Mouse (Mus musculus) adrenal gland (tissue): ENCODE results near the gene Cacnb2.

Source experiments
- intact Hi-C: fragments of 180-260 bp; cut with DNase I; formaldehyde crosslinking; loops from one replicate; pipeline ENCODE4 v1.15.1; 2025

Cacnb2 gene

GRCm38 (mm10) chr2:14770635-14771034 is 167.7 kb downstream of the Cacnb2 start:
- intact Hi-C loops, result no loop called here

DNA sequence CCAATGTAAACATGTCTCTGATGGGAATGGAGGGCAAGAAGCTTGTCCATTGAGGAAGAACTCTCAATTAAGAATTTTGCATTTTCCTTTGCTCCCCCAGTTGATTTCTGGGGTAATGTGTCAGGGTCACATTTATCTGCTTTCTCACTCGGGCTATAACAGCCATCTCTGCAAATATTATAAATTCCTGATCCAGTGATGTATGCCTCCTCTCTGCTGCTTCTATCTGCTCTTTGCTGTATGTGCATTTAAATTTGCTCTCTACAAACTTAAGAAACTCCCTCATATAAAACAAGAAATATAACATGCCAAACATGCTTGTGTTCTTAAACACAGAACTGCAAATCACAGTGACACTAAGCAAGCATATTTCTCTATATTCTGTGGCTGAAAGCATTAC is 171.5 kb downstream of the Cacnb2 start:
- intact Hi-C loops, result no loop called here

- intact Hi-C loops, result no loop called here
Measured at GRCm38 (mm10) chr2:14774857-14775495, 172.1 kb downstream of the Cacnb2 start.

DNA sequence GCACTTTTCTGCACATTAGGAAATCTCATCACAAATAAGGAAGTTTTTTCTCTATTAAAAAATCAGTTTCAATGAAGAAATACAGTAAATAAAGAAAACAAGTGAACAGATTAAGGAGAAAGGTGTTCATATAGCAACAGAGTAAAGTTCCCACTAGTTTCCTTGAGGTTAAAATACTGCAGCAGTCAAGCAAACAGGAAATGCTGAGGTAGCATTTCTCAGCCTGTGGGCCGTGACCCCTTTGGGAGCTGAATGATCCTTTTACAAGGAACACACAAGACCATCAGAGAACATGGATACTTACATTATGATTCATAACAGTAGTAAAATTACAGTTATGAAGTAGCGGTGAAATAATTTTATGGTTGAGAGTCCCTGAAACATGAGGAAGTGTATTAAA is 185.1 kb downstream of the Cacnb2 start:
- intact Hi-C loops, result no loop called here

DNA sequence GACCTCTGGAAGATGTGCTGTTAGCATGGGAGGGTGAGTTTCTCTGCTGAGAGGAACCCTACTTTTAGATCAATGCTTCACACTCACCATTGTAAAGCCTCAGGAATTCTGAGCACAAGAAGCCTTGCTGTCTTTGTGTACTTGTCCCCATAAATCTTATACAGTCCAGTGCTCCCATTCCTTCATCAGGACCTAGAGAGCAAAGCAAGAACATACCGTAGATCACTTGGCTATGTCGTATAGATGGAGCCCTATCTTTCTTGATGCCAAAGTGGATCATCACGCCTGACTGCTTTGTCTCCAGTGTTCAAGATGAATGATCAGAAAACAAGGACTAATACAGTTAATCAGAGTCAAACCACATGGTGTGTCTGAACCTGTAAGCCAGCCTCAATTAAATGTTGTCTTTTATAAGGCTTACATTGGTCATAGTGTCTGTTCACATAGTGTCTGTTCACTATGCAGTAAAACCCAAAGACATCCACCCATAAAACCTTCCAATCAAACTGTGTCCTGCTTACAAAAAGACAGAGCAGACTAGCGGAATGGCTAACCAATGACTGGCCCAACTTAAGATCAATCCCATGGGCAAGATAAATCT is 198.7 kb downstream of the Cacnb2 start:
- intact Hi-C loops, result no loop called here

DNA sequence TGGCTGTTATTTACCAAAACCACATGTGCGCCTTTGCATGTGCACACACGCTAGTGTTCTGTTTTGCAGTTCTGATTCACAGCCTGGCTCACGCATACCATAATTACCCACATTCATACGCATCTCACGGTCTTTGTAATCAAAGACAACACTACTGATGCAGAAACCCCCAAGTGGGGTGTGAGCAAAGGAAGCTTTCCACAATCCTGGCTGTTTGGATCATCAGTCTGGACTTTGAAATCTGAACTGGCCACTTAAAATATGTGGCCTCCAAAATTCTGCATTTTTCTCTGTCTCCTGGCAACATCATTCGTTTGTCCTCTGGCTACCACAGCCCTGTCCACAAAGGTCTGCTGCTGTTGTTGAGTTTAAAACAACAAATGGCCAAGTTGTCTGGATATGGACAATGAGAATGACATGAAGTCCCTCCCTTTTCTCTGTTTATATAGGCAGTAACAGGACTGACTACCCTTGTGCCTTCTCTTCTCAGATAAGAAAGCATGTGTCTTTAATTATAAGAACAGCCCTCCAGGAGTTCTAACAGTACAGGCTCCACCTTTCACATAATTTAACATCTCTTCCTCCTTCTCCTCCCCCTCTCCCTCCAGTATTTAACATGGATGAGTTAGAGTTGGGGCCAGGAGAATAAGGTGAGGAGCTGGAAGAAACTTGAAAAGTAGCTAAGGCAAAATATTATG is 204.9 kb downstream of the Cacnb2 start:
- intact Hi-C loops, result no loop called here

DNA sequence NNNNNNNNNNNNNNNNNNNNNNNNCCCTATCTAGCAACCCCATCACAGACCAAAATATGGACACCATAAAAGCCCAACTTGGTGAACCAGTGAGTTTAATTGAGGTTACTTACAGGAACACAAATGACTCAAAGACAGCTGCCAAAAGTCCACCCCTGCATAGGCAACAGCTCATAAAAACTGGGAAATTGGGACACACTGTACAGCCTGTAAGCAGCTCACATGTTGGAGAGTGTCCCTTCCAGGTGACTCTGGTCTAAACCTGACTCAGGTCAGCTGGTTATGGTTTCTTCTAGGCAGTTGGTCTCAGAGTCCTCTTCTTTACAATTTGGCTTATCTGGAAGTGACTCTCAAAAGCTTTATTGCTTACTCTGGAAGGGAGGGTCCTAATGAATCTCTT is 212.1 kb downstream of the Cacnb2 start:
- intact Hi-C loops, result no loop called here

GRCm38 (mm10) chr2:14818651-14819050 is 215.8 kb downstream of the Cacnb2 start:
- intact Hi-C loops, result no loop called here

GRCm38 (mm10) chr2:14820946-14821345 is 218.1 kb downstream of the Cacnb2 start:
- intact Hi-C loops, result no loop called here

- intact Hi-C loops, result no loop called here
Measured at GRCm38 (mm10) chr2:14823105-14823504, 220.2 kb downstream of the Cacnb2 start.

GRCm38 (mm10) chr2:14823816-14824348 is 221.0 kb downstream of the Cacnb2 start:
- intact Hi-C loops, result no loop called here

GRCm38 (mm10) chr2:14825146-14825545 is 222.3 kb downstream of the Cacnb2 start:
- intact Hi-C loops, result no loop called here

GRCm38 (mm10) chr2:14829451-14829850 is 226.6 kb downstream of the Cacnb2 start:
- intact Hi-C loops, result no loop called here

GRCm38 (mm10) chr2:14831308-14831707 is 228.4 kb downstream of the Cacnb2 start:
- intact Hi-C loops, result no loop called here

DNA sequence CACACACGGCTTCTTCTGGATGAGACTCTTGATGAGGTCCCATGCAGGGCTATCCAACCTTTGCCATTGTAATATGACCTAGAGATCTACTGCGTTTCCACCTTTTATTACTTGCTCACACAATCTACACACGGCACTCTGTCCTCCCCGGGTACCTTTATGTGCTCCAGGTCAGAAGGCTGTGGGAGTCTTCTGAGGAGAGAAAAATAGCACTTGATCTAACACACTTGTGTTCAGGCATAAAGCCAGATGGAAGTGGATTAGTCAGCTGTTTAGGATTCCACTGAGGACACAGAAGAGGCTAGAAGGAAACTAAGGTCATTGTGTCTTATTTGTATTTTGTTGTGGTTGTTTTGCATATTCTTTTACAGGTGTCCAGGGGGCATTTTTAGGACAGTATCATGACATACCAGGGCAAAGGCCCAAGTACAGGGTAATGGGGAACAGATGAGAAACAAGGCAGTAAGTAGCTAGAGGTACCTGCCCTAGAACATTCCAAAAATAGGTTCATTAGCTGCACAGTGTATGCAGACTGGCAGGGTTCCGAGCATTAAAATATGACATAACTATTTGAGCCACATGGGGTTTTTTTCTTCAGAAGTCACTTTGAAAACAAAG is 231.9 kb downstream of the Cacnb2 start:
- intact Hi-C loops, result no loop called here

DNA sequence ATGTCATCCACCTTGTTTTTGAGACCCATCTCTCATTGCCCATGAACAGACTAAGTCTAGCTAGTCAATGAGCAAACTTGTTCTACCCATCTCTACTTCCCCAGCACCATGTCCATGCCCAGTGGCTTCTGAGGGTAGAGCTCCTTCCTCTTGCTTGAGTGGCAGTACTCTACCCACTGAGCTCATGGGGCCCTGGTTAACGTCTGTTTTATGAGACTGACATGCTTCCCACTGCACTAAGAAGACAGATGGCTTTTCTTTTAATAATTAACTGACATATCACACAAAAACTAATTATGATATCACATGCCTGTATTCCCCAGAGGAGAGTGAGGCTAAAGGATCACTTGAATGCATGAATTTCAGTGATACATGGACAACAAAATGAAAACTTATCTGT is 238.4 kb downstream of the Cacnb2 start:
- intact Hi-C loops, result no loop called here

GRCm38 (mm10) chr2:14846727-14847126 is 243.8 kb downstream of the Cacnb2 start:
- intact Hi-C loops, result no loop called here

- intact Hi-C loops, result no loop called here
Measured at GRCm38 (mm10) chr2:14847188-14847587, 244.3 kb downstream of the Cacnb2 start.

DNA sequence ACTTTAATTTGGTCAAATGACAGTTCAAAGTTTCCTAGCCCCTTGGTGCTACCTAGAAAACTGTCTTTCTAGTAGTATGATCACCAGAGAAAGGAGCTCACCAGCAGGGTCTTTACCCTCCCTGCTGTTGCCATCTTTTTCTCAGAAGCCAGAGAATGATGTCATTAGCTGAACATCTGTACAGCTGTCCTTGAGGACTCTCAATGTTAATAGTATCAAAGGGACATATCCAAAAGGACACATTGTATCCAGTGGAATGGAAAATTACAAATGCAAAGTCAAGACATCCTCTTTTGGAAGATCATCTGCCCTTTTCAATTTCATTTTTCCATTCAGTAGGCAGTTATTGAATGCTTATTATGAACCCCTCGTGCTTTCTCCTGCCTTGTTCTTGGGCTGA is 247.9 kb downstream of the Cacnb2 start:
- intact Hi-C loops, result loop anchor here (5.0 kb wide), 1 partner anchor 111 kb away; no protein-coding TSS in a partner anchor

DNA sequence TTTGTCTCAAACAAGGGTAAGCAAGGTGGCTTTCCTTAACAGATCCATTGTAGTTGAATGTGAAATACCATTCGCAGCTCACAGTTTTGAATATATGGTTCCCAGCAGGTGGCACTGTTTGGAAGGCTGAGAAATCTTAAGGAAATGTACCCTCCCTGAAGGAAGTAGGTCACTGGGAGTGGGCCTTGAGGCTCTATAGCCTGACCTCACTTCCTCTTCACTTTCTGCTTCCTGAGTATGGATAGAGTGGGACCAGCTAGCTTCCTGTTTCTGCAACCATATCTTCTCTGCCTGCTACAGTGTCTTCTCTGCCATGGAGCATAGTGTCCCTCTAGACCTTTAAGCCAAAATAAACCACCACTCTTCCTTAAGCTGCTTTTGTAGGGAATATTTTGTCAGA is 248.5 kb downstream of the Cacnb2 start:
- intact Hi-C loops, result loop anchor here (5.0 kb wide), 1 partner anchor 111 kb away; no protein-coding TSS in a partner anchor

- intact Hi-C loops, result loop anchor here (5.0 kb wide), 1 partner anchor 108 kb away; no protein-coding TSS in a partner anchor
Measured at GRCm38 (mm10) chr2:14854054-14854453, 251.2 kb downstream of the Cacnb2 start.

- intact Hi-C loops, result no loop called here
Measured at GRCm38 (mm10) chr2:14858301-14858700, 255.4 kb downstream of the Cacnb2 start.
